Mouse (Mus musculus): ENCODE results near the gene Fndc9. TPM values are rescaled to one million over a fixed set of nuclear protein-coding genes. Genes with fewer than 3 reads are reported as not detected.

Gene Fndc9
- polyA plus RNA-seq, 1 experiment from 2014 or later, result 0.47 TPM

- ATAC-seq, result peak; percentile 61
- no peak for DNase-seq (ENCODE audit: low read depth, low spot score)
- H3K27me3 ChIP-seq, result no peaks in the 10 kb centered on the region
- ChIA-PET CTCF (interaction anchor here (0.8 to 2.1 kb wide), 9 partner anchors 10 to 27 kb away, joined by 3 to 13 read pairs (median 5); no protein-coding TSS in a partner anchor), POLR2A (interaction anchor here (1.6 kb wide), 1 partner anchor 27 kb away, joined by 4 read pairs; no protein-coding TSS in a partner anchor)
- peak; percentile 96 for TF ChIP-seq CTCF (IDR thresholded peaks at IDR 0.05)
- in situ Hi-C loops (cut with MboI; ENCODE audit: low pct_unique_long_range_greater_than_20kb), result loop anchor here (5.0 kb wide), 1 partner anchor 35 kb away; no protein-coding TSS in a partner anchor
Observed at GRCm38 (mm10) chr11:46251994-46252393, 16.7 kb downstream of the Fndc9 start.

- ATAC-seq, result no peak
- DNase-seq (ENCODE audit: low read depth, low spot score), result no peak
- ChIA-PET POLR2A (no interaction called here), CTCF (interaction anchor here (0.7 to 1.5 kb wide), 4 partner anchors 16 to 1696 kb away, joined by 3 to 4 read pairs (median 3); partner anchors contain the start of gene Fndc9)
- no peaks in the 10 kb centered on the region for H3K27me3 ChIP-seq
- no peak for TF ChIP-seq CTCF (IDR thresholded peaks at IDR 0.05)
- in situ Hi-C loops (cut with MboI; ENCODE audit: low pct_unique_long_range_greater_than_20kb), result no loop called here
Observed at GRCm38 (mm10) chr11:46255291-46255690, 20.0 kb downstream of the Fndc9 start.

- in situ Hi-C loops (cut with MboI; ENCODE audit: low pct_unique_long_range_greater_than_20kb), result no loop called here
- ATAC-seq (no peak), DNase-seq (ENCODE audit: low read depth, low spot score) (no peak)
- ChIA-PET POLR2A (no interaction called here), CTCF (interaction anchor here (0.8 to 2.4 kb wide), 6 partner anchors 9 to 43 kb away, joined by 3 to 8 read pairs (median 4); no protein-coding TSS in a partner anchor)
- no peaks in the 10 kb centered on the region for H3K27me3 ChIP-seq
- peak; percentile 71 for TF ChIP-seq CTCF (IDR thresholded peaks at IDR 0.05)
Observed at GRCm38 (mm10) chr11:46258207-46258606, 22.9 kb downstream of the Fndc9 start.

GRCm38 (mm10) chr11:46258749-46259148 lies 23.4 kb downstream of the Fndc9 start:
- no peak for ATAC-seq
- no peak for DNase-seq (ENCODE audit: low read depth, low spot score)
- ChIA-PET POLR2A (no interaction called here), CTCF (interaction anchor here (0.8 to 2.4 kb wide), 5 partner anchors 10 to 43 kb away, joined by 3 to 8 read pairs (median 4); no protein-coding TSS in a partner anchor)
- H3K27me3 ChIP-seq, result no peaks in the 10 kb centered on the region
- no peak for TF ChIP-seq CTCF (IDR thresholded peaks at IDR 0.05)
- in situ Hi-C loops (cut with MboI; ENCODE audit: low pct_unique_long_range_greater_than_20kb), result no loop called here

- DNase-seq (ENCODE audit: low read depth, low spot score), result no peak
- in situ Hi-C loops (cut with MboI; ENCODE audit: low pct_unique_long_range_greater_than_20kb), result no loop called here
- TF ChIP-seq CTCF (IDR thresholded peaks at IDR 0.05), result no peak
- no peaks in the 10 kb centered on the region for H3K27me3 ChIP-seq
- POLR2A ChIA-PET, result interaction anchor here (0.7 kb wide), 1 partner anchor 121 kb away, joined by 3 read pairs; no protein-coding TSS in a partner anchor
- ATAC-seq, result no peak
- CTCF ChIA-PET, result no interaction called here
Observed at GRCm38 (mm10) chr11:46262854-46263253, 27.5 kb downstream of the Fndc9 start.

GRCm38 (mm10) chr11:46263291-46263690 lies 28.0 kb downstream of the Fndc9 start:
- no peak for TF ChIP-seq CTCF (IDR thresholded peaks at IDR 0.05)
- CTCF ChIA-PET, result no interaction called here
- in situ Hi-C loops (cut with MboI; ENCODE audit: low pct_unique_long_range_greater_than_20kb), result no loop called here
- ATAC-seq, result no peak
- no peaks in the 10 kb centered on the region for H3K27me3 ChIP-seq
- POLR2A ChIA-PET, result interaction anchor here (0.7 kb wide), 1 partner anchor 120 kb away, joined by 3 read pairs; no protein-coding TSS in a partner anchor
- DNase-seq (ENCODE audit: low read depth, low spot score), result no peak

GRCm38 (mm10) chr11:46264584-46264983 lies 29.3 kb downstream of the Fndc9 start:
- ATAC-seq, result no peak
- ChIA-PET POLR2A (no interaction called here), CTCF (interaction anchor here (1.1 to 2.5 kb wide), 4 partner anchors 10 to 167 kb away, joined by 4 to 9 read pairs (median 6); no protein-coding TSS in a partner anchor)
- in situ Hi-C loops (cut with MboI; ENCODE audit: low pct_unique_long_range_greater_than_20kb), result no loop called here
- no peak for DNase-seq (ENCODE audit: low read depth, low spot score)
- TF ChIP-seq CTCF (IDR thresholded peaks at IDR 0.05), result no peak
- H3K27me3 ChIP-seq, result no peaks in the 10 kb centered on the region

GRCm38 (mm10) chr11:46265031-46265786 lies 29.9 kb downstream of the Fndc9 start:
- CTCF ChIA-PET, result interaction anchor here (1.4 to 2.5 kb wide), 3 partner anchors 9 to 166 kb away, joined by 4 to 9 read pairs (median 8); no protein-coding TSS in a partner anchor
- in situ Hi-C loops (cut with MboI; ENCODE audit: low pct_unique_long_range_greater_than_20kb), result no loop called here
- DNase-seq (ENCODE audit: low read depth, low spot score) (no peak), ATAC-seq (no peak)
- H3K27me3 ChIP-seq, result no peaks in the 10 kb centered on the region
- POLR2A ChIA-PET, result no interaction called here
- no peak for TF ChIP-seq CTCF (IDR thresholded peaks at IDR 0.05)

- ChIA-PET CTCF (interaction anchor here (0.8 to 2.1 kb wide), 11 partner anchors 10 to 166 kb away, joined by 3 to 9 read pairs (median 4); no protein-coding TSS in a partner anchor), POLR2A (no interaction called here)
- ATAC-seq, result no peak
- peak; percentile 72 for TF ChIP-seq CTCF (IDR thresholded peaks at IDR 0.05)
- DNase-seq (ENCODE audit: low read depth, low spot score), result no peak
- in situ Hi-C loops (cut with MboI; ENCODE audit: low pct_unique_long_range_greater_than_20kb), result no loop called here
- no peaks in the 10 kb centered on the region for H3K27me3 ChIP-seq
Observed at GRCm38 (mm10) chr11:46268991-46269390, 33.7 kb downstream of the Fndc9 start.

- no peak for TF ChIP-seq CTCF (IDR thresholded peaks at IDR 0.05)
- no peaks in the 10 kb centered on the region for H3K27me3 ChIP-seq
- in situ Hi-C loops (cut with MboI; ENCODE audit: low pct_unique_long_range_greater_than_20kb), result no loop called here
- CTCF ChIA-PET, result interaction anchor here (0.8 to 2.1 kb wide), 9 partner anchors 9 to 165 kb away, joined by 3 to 9 read pairs (median 4); no protein-coding TSS in a partner anchor
- POLR2A ChIA-PET, result no interaction called here
- DNase-seq (ENCODE audit: low read depth, low spot score), result no peak
- no peak for ATAC-seq
Observed at GRCm38 (mm10) chr11:46269391-46269790, 34.1 kb downstream of the Fndc9 start.

- ATAC-seq, result no peak
- CTCF ChIA-PET, result interaction anchor here (0.8 to 2.1 kb wide), 7 partner anchors 9 to 161 kb away, joined by 4 to 9 read pairs (median 4); no protein-coding TSS in a partner anchor
- H3K27me3 ChIP-seq, result no peaks in the 10 kb centered on the region
- POLR2A ChIA-PET, result no interaction called here
- in situ Hi-C loops (cut with MboI; ENCODE audit: low pct_unique_long_range_greater_than_20kb), result loop anchor here (5.0 kb wide), 1 partner anchor 162 kb away; no protein-coding TSS in a partner anchor
- TF ChIP-seq CTCF (IDR thresholded peaks at IDR 0.05), result no peak
- no peak for DNase-seq (ENCODE audit: low read depth, low spot score)
Observed at GRCm38 (mm10) chr11:46269893-46270292, 34.6 kb downstream of the Fndc9 start.

All from Patski (cell line).